Mouse (Mus musculus): ENCODE measurements around the gene Ppard. TPM values are rescaled to one million over a fixed set of nuclear protein-coding genes. Genes with fewer than 3 reads are reported as not detected.

Gene Ppard
- polyA plus RNA-seq, 1 experiment from 2014 or later, result 2.1 TPM

DNA sequence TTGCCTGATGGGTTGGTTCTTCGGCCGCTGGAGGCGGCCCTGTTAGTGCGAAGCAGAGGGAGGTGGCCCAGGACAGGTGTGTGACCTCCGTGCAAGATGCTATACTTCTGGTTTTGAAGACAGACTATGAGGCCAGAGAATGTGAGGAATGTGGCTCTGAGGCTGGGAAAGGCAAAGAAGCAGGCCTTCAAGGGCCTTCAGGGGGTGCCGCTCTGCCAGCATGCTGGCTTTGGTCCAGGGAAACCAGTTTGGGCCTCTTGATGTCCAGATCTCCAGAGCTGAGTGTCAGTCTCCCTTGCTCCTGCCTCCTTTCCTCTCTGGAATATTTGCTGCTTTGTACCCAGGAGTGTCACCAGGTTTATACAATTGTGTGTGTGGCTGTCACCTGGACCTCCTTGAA is 9.8 kb downstream of the Ppard start:
- Histone ChIP-seq H3K9ac (ENCODE audit: low read length) (no peak overlapping the region), H3K36me3 (ENCODE audit: control insufficient read depth, insufficient read depth, low read length) (peaks cover 3% of the 10 kb centered on the region; the same call in 1 of the 2 replicates)

DNA sequence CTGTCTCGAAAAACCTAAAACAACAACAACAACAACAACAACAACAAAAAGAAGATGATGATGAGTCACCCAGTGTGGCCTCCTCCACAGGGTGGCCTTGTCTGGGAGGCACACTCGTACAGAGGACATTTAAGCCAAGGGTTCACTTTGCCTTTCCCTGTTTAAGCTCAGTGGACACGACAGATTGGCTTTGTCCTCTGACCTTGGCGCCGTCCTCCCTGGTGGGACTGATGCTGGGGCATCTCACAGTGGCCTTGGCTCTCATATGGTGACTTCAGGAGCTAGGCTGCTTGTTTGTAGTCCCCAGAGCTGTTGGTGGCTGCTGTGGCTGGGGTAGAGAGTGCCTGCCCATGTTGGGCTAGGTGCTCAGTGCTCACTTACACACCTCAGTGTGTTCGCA is 11.7 kb downstream of the Ppard start:
- ATAC-seq (ENCODE audit: insufficient read depth, low FRiP score, low TSS enrichment) (no peak), DNase-seq (ENCODE audit: low spot score) (no peak)
- Histone ChIP-seq H3K36me3 (ENCODE audit: control insufficient read depth, insufficient read depth, low read length) (peaks cover 3% of the 10 kb centered on the region; the same call in 1 of the 2 replicates), H3K4me1 (ENCODE audit: control insufficient read depth, insufficient read depth, low read length) (peaks cover 5% of the 10 kb centered on the region; the same call in 1 of the 2 replicates), H3K27me3 (ENCODE audit: control insufficient read depth, insufficient read depth, low read length) (no peaks in the 10 kb centered on the region), H3K4me3 (ENCODE audit: low read depth, low read length) (no peak overlapping the region), H3K9me3 (ENCODE audit: control insufficient read depth, low read length) (no peaks in the 10 kb centered on the region), H3K4me2 (ENCODE audit: low read depth) (no peak overlapping the region), H3K9ac (ENCODE audit: low read length) (no peak overlapping the region), H3K27ac (ENCODE audit: low read depth, low read length) (no peak overlapping the region)
- 79% methylated on average over 6 of the region's 6 CpGs for WGBS

More for the DNA sequence above, 9.8 kb downstream of the Ppard start:
- DNase-seq (ENCODE audit: low spot score) (no peak), ATAC-seq (ENCODE audit: insufficient read depth, low FRiP score, low TSS enrichment) (no peak)
- Histone ChIP-seq H3K4me2 (ENCODE audit: low read depth) (no peak overlapping the region), H3K27me3 (ENCODE audit: control insufficient read depth, insufficient read depth, low read length) (no peaks in the 10 kb centered on the region), H3K4me3 (ENCODE audit: low read depth, low read length) (no peak overlapping the region), H3K27ac (ENCODE audit: low read depth, low read length) (no peak overlapping the region), H3K9me3 (ENCODE audit: control insufficient read depth, low read length) (no peaks in the 10 kb centered on the region), H3K4me1 (ENCODE audit: control insufficient read depth, insufficient read depth, low read length) (no peaks in the 10 kb centered on the region; the same call in 1 of the 2 replicates)
- 89% methylated on average over 6 of the region's 6 CpGs for WGBS

DNA sequence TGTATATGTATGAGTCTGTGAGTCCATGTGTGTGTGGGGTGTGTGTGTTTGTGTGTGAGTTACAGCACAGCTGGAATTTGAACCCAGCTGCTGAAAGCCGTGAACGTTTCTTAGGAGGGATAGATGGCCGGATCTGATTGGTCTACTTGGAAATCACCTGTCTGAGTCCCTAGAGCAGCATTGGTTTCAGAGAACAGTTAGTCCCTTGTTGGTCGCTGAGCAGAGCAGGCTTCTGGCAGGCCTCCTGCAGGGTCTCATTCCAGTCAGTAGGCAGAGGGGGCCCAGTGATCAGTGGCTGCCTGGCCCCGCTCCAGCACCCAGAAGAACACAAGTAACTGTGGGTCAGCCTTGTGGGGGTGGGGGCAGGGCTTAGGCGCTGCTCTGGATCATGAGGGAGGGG is 12.2 kb downstream of the Ppard start:
- Histone ChIP-seq H3K9ac (ENCODE audit: low read length) (no peak overlapping the region), H3K36me3 (ENCODE audit: control insufficient read depth, insufficient read depth, low read length) (peaks cover 3% of the 10 kb centered on the region; the same call in 1 of the 2 replicates), H3K27me3 (ENCODE audit: control insufficient read depth, insufficient read depth, low read length) (no peaks in the 10 kb centered on the region), H3K4me1 (ENCODE audit: control insufficient read depth, insufficient read depth, low read length) (peaks cover 5% of the 10 kb centered on the region; the same call in 1 of the 2 replicates), H3K27ac (ENCODE audit: low read depth, low read length) (no peak overlapping the region), H3K4me2 (ENCODE audit: low read depth) (no peak overlapping the region), H3K4me3 (ENCODE audit: low read depth, low read length) (no peak overlapping the region), H3K9me3 (ENCODE audit: control insufficient read depth, low read length) (no peaks in the 10 kb centered on the region)
- ATAC-seq (ENCODE audit: insufficient read depth, low FRiP score, low TSS enrichment) (no peak), DNase-seq (ENCODE audit: low spot score) (peak; percentile 42)
- 55% methylated on average over 6 of the region's 6 CpGs for WGBS

DNA sequence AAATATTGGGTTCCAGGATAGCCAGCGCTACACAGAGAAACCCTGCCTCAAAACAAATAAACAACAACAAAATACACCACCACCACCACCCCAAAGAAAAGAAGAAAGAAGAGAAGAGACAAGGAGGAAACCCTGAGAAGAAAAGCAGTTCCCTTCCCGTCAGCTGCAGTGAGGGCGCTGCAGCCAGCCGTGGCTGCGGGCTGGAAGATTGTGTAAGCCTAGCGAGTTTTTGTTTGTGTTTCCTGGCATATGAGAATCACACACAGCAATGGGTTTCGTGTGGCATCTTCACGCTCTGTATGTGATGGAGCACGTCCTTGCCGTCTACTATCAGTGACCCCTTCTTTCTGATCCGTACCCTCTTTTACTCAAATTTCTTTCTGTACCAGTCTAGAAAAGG is 14.1 kb downstream of the Ppard start:
- DNase-seq (ENCODE audit: low spot score), result no peak
- H3K27ac ChIP-seq (ENCODE audit: low read depth, low read length), result no peak overlapping the region

DNA sequence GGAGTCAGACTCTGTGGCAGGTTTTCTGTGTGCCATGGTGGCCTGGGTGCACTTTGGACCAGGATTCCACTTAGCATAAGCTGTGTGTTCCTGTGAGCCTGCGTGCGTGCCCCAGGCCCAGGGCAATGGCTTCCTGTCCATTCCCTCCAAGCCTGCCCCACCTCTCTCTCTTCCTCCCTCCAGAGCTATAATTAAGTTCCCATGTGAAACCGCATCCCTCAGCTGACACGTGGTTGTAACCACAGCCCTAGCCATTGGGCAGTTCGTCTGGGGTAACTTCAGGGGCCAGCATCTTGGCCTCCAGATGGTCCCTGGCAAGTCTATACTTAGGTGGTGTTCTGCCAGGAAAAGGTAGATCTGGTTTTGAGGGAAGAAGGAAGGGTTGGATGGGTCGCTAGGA is 15.1 kb downstream of the Ppard start:
- DNase-seq (ENCODE audit: low spot score) (no peak), ATAC-seq (ENCODE audit: insufficient read depth, low FRiP score, low TSS enrichment) (no peak)
- no peaks in the 10 kb centered on the region for H3K27me3 ChIP-seq (ENCODE audit: control insufficient read depth, insufficient read depth, low read length)
- H3K4me2 ChIP-seq (ENCODE audit: low read depth), result no peak overlapping the region
- no peak overlapping the region for H3K4me3 ChIP-seq (ENCODE audit: low read depth, low read length)
- 50% methylated on average over 6 of the region's 6 CpGs for WGBS
- H3K27ac ChIP-seq (ENCODE audit: low read depth, low read length), result no peak overlapping the region
- peaks cover 5% of the 10 kb centered on the region; the same call in 1 of the 2 replicates for H3K4me1 ChIP-seq (ENCODE audit: control insufficient read depth, insufficient read depth, low read length)
- H3K36me3 ChIP-seq (ENCODE audit: control insufficient read depth, insufficient read depth, low read length), result no peaks in the 10 kb centered on the region; the same call in 1 of the 2 replicates
- H3K9me3 ChIP-seq (ENCODE audit: control insufficient read depth, low read length), result no peaks in the 10 kb centered on the region
- H3K9ac ChIP-seq (ENCODE audit: low read length), result no peak overlapping the region

More for the DNA sequence above, 14.1 kb downstream of the Ppard start:
- Histone ChIP-seq H3K4me3 (ENCODE audit: low read depth, low read length) (no peak overlapping the region), H3K9ac (ENCODE audit: low read length) (no peak overlapping the region), H3K36me3 (ENCODE audit: control insufficient read depth, insufficient read depth, low read length) (peaks cover 2% of the 10 kb centered on the region; the same call in 1 of the 2 replicates), H3K4me1 (ENCODE audit: control insufficient read depth, insufficient read depth, low read length) (peaks cover 5% of the 10 kb centered on the region; the same call in 1 of the 2 replicates), H3K9me3 (ENCODE audit: control insufficient read depth, low read length) (no peaks in the 10 kb centered on the region), H3K4me2 (ENCODE audit: low read depth) (no peak overlapping the region), H3K27me3 (ENCODE audit: control insufficient read depth, insufficient read depth, low read length) (no peaks in the 10 kb centered on the region)
- no peak for ATAC-seq (ENCODE audit: insufficient read depth, low FRiP score, low TSS enrichment)
- WGBS, result 79% methylated on average over 11 of the region's 11 CpGs

DNA sequence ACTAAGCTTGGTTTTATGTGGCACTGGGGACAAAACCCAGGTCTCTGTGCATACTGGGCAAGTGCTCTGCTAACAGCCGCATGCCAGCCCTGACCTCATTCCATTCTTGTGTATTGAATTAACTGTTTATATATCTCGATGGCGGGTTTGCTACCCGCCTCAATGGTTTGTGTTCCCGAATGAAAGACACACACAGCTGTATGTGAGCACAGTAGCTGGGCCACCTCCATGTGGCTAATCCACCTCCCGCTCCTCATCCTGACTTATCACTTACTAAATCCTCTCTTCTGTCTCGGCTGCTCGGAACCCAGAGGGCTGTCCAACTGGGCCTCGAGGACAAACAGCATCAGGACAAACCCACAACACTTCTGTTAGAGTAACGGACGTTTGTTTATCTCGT is 16.6 kb downstream of the Ppard start:
- no peak overlapping the region for H3K27ac ChIP-seq (ENCODE audit: low read depth, low read length)
- H3K36me3 ChIP-seq (ENCODE audit: control insufficient read depth, insufficient read depth, low read length), result no peaks in the 10 kb centered on the region; the same call in 1 of the 2 replicates
- no peak overlapping the region for H3K9ac ChIP-seq (ENCODE audit: low read length)
- H3K4me1 ChIP-seq (ENCODE audit: control insufficient read depth, insufficient read depth, low read length), result peaks cover 5% of the 10 kb centered on the region; the same call in 1 of the 2 replicates
- no peak overlapping the region for H3K4me3 ChIP-seq (ENCODE audit: low read depth, low read length)
- H3K9me3 ChIP-seq (ENCODE audit: control insufficient read depth, low read length), result no peaks in the 10 kb centered on the region
- H3K27me3 ChIP-seq (ENCODE audit: control insufficient read depth, insufficient read depth, low read length), result no peaks in the 10 kb centered on the region
- DNase-seq (ENCODE audit: low spot score) (no peak), ATAC-seq (ENCODE audit: insufficient read depth, low FRiP score, low TSS enrichment) (no peak)
- WGBS, result 83% methylated on average over 12 of the region's 12 CpGs
- no peak overlapping the region for H3K4me2 ChIP-seq (ENCODE audit: low read depth)

DNA sequence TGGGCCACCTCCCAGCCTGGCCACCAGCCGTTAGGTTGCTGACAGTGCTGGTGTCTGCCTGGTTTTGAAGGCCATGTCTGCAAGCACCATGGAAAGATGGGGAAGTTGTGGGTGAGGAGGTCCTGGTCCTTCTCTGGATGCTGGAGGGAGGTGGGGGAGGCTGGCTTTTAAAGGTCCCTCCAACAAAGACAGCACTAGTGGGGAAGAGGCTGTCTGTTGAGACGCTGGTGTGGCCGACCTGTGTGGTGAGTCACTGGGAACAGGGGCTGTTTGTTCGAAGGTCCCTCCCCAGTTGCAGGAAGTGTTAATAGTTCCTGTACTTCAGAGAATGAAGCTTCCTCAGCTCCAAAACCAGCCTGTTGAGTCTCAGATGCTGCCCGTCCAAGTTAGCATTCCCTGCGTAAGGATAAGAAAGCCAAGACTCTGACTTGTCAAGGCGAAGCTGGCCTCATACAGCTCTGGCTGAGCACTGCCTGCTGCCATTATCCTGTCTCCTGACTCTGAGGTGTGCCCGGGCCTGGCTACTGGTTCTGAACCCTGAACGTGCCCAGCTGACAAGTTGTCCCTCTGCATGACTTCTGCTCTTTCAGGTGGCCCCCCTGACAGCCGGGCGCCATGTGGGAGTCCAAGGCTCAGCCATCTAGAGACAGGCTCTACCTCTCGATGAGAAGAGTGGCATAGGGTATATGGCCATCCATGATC is 19.2 kb downstream of the Ppard start:
- Histone ChIP-seq H3K27ac (ENCODE audit: low read depth, low read length) (no peak overlapping the region), H3K27me3 (ENCODE audit: control insufficient read depth, insufficient read depth, low read length) (no peaks in the 10 kb centered on the region), H3K9me3 (ENCODE audit: control insufficient read depth, low read length) (no peaks in the 10 kb centered on the region), H3K36me3 (ENCODE audit: control insufficient read depth, insufficient read depth, low read length) (no peaks in the 10 kb centered on the region; the same call in 1 of the 2 replicates), H3K4me3 (ENCODE audit: low read depth, low read length) (no peak overlapping the region), H3K4me1 (ENCODE audit: control insufficient read depth, insufficient read depth, low read length) (peaks cover 11% of the 10 kb centered on the region), H3K9ac (ENCODE audit: low read length) (no peak overlapping the region), H3K4me2 (ENCODE audit: low read depth) (no peak overlapping the region)
- DNase-seq (ENCODE audit: low spot score) (no peak), ATAC-seq (ENCODE audit: insufficient read depth, low FRiP score, low TSS enrichment) (no peak)
- 86% methylated on average over 12 of the region's 12 CpGs for WGBS

DNA sequence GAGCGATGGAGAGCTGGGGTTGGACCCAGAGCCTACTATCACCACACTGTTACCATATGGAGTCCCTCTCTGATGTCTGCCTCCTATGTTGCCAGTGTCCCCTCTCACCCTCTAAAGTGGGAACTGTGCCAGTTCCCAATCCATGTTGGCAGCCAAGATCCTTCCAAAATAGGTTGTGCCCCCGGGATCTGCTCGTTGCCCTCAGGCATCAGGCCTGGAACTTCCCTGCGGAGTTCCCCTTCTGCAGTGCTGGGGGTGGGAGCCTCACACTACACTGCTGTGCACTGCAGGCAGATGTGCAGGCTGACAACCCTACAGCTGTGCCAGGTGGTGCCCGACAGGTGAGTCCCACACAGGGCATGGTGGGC is 19.8 kb downstream of the Ppard start:
- ATAC-seq (ENCODE audit: insufficient read depth, low FRiP score, low TSS enrichment) (no peak), DNase-seq (ENCODE audit: low spot score) (no peak)
- Histone ChIP-seq H3K36me3 (ENCODE audit: control insufficient read depth, insufficient read depth, low read length) (no peaks in the 10 kb centered on the region; the same call in 1 of the 2 replicates), H3K27me3 (ENCODE audit: control insufficient read depth, insufficient read depth, low read length) (no peaks in the 10 kb centered on the region), H3K4me2 (ENCODE audit: low read depth) (no peak overlapping the region), H3K9ac (ENCODE audit: low read length) (no peak overlapping the region), H3K4me1 (ENCODE audit: control insufficient read depth, insufficient read depth, low read length) (peaks cover 14% of the 10 kb centered on the region), H3K9me3 (ENCODE audit: control insufficient read depth, low read length) (no peaks in the 10 kb centered on the region), H3K4me3 (ENCODE audit: low read depth, low read length) (no peak overlapping the region), H3K27ac (ENCODE audit: low read depth, low read length) (no peak overlapping the region)
- 90% methylated on average over 5 of the region's 5 CpGs for WGBS

DNA sequence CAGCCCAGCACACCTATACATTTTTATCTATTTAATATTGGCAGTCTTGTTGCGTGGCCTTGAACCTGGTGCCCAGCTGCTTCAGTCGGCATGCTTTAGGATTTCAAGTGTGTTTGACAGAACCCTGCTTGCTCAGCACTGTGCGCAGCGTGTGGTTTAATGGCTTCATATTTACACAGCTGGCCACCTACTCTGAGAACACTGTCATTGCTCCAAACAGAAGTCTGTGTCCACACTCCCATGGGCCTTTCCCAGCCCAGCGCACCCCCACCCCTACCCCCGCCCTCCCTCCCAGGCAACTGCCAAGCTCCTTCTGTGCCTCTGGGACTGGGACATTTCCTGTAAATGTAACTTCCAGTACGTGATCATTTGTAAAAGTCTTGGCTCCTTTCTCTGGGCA is 20.7 kb downstream of the Ppard start:
- H3K4me2 ChIP-seq (ENCODE audit: low read depth), result no peak overlapping the region
- no peaks in the 10 kb centered on the region for H3K9me3 ChIP-seq (ENCODE audit: control insufficient read depth, low read length)
- ATAC-seq (ENCODE audit: insufficient read depth, low FRiP score, low TSS enrichment) (no peak), DNase-seq (ENCODE audit: low spot score) (peak; percentile 29)
- H3K4me1 ChIP-seq (ENCODE audit: control insufficient read depth, insufficient read depth, low read length), result peaks cover 13% of the 10 kb centered on the region
- 61% methylated on average over 7 of the region's 7 CpGs for WGBS
- no peak overlapping the region for H3K9ac ChIP-seq (ENCODE audit: low read length)
- H3K36me3 ChIP-seq (ENCODE audit: control insufficient read depth, insufficient read depth, low read length), result no peaks in the 10 kb centered on the region; the same call in 1 of the 2 replicates
- no peak overlapping the region for H3K4me3 ChIP-seq (ENCODE audit: low read depth, low read length)
- no peak overlapping the region for H3K27ac ChIP-seq (ENCODE audit: low read depth, low read length)
- H3K27me3 ChIP-seq (ENCODE audit: control insufficient read depth, insufficient read depth, low read length), result no peaks in the 10 kb centered on the region

Data from neural tube, embryonic 11.5 days (tissue).